Mouse (Mus musculus) left cerebral cortex, postnatal 25 days (tissue): Measurements from ENCODE around the gene Dsel. TPM values are rescaled to one million over a fixed set of nuclear protein-coding genes. Genes with fewer than 3 reads are reported as not detected.

Source experiments
- DNase-seq, 2 experiments: peaks; one replicate each; pipeline ENCODE4 v3.0.0; 2022; ENCODE audit warnings: low spot score in 2 of 2, mixed read lengths in 1 of 2
- intact Hi-C: fragments of 180-260 bp; cut with DNase I; formaldehyde crosslinking; loops from one replicate; pipeline ENCODE4 v1.15.1; 2025
- total RNA-seq, 2 experiments: library from RNA; stranded (reverse); gene quantifications; 2 replicates each; pipeline ENCODE4 v1.2.3; 2021

The Dsel gene
- 10 to 100 TPM; 27.7 to 28.4 TPM for total RNA-seq

- DNase-seq = peak; percentile 87 to 91
- intact Hi-C loops = loop anchor here (2.0 to 5.0 kb wide), 2 partner anchors 202 to 514 kb away; no protein-coding TSS in a partner anchor
These were observed at the start of gene Dsel for GRCm38 (mm10) chr1:111864779-111865165. Gene Dsel (minus strand): TSS chr1:111864918.

- no peak for DNase-seq
- intact Hi-C loops = no loop called here
These were observed 46.7 kb upstream of the Dsel start for GRCm38 (mm10) chr1:111911424-111911823.

GRCm38 (mm10) chr1:111883336-111883735 lies 18.6 kb upstream of the Dsel start:
- DNase-seq = no peak
- intact Hi-C loops = loop anchor here (1.0 kb wide), 1 partner anchor 9 kb away; no protein-coding TSS in a partner anchor

- no peak for DNase-seq
- intact Hi-C loops = no loop called here
These were observed 11.1 kb upstream of the Dsel start for GRCm38 (mm10) chr1:111875784-111876183.

GRCm38 (mm10) chr1:111873196-111873595 lies 8.5 kb upstream of the Dsel start:
- DNase-seq = no peak
- intact Hi-C loops = no loop called here

- intact Hi-C loops = loop anchor here (2.0 kb wide), 1 partner anchor 513 kb away; no protein-coding TSS in a partner anchor
- DNase-seq = no peak
These were observed 749 bp upstream of the Dsel start for GRCm38 (mm10) chr1:111865467-111865866.

GRCm38 (mm10) chr1:111864063-111864778 lies 497 bp downstream of the Dsel start:
- peak; percentile 78 to 84 for DNase-seq

GRCm38 (mm10) chr1:111857852-111858251 lies 6.9 kb downstream of the Dsel start:
- intact Hi-C loops = no loop called here
- DNase-seq = no peak

More at GRCm38 (mm10) chr1:111864063-111864778, 497 bp downstream of the Dsel start:
- intact Hi-C loops = loop anchor here (2.0 to 5.0 kb wide), 2 partner anchors 202 to 515 kb away; no protein-coding TSS in a partner anchor

GRCm38 (mm10) chr1:111852439-111852838 lies 12.3 kb downstream of the Dsel start:
- DNase-seq = no peak
- intact Hi-C loops = no loop called here

GRCm38 (mm10) chr1:111833583-111834225 lies 31.0 kb downstream of the Dsel start:
- peak in 1 of 2 experiments; percentile 26 for DNase-seq
- intact Hi-C loops = no loop called here
